Mouse (Mus musculus) heart, adult 8-10 months (tissue): ENCODE data around the gene Ssh3. TPM values are rescaled to one million over a fixed set of nuclear protein-coding genes. Genes with fewer than 3 reads are reported as not detected.

ENCODE experiments used
- DNase-seq: peaks from one replicate; pipeline ENCODE4 v3.0.0; 2022; ENCODE audit warnings: low spot score
- total RNA-seq, 4 experiments: library from RNA; stranded (reverse); gene quantifications; 2 replicates each; pipeline ENCODE4 v1.2.4; 2022

Gene Ssh3
- total RNA-seq: 10 to 100 TPM in 2 of 4 experiments, 1 to 10 TPM in 2; 6.1 to 11.4 (median 8.1) TPM

DNA sequence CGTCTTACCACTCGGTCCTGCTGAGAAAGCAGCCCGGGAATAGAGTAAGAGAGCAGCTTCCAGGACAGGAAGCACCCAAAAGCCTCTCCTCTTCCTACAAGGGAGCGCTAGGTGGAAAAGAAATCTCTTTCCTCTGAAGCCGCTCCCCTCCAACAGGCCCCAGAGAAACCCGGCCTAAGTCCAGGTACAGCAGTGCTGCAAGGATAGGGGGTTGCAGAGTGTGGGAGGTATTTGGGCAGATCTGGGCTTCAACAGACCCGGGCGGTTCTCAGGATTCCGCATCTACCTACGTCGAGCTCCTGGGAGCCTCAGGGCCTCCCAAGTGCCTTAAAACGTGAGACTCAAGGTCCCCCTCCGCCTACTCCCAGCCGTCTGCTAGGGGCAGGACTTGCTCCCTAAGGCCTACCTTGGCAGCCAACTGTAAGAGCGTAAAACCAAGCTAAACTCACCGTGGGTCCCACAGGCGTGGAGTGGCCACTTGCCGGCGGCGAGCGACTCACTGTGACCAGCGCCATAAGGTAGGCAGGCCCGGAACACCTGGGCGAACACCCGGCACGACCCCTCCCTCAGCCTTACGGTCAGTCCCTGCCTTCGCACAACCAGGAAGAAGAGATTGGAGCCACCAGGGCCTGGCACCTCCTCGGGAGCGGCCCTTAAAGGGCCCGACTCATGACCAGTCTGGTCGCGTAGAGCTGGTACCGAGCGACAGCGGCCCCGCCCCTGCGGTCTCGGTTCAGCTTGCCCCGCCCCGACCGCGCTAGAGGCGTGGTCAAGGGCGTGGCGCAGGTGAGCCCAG, at the start of gene Ssh3:
TSS of gene Ssh3 (minus strand) at position 615 of the 796 bp plus-strand sequence.
- peak; percentile 35 for DNase-seq

- no peak for DNase-seq
Measured at GRCm38 (mm10) chr19:4317181-4317580, 48.2 kb upstream of the Ssh3 start.

DNA sequence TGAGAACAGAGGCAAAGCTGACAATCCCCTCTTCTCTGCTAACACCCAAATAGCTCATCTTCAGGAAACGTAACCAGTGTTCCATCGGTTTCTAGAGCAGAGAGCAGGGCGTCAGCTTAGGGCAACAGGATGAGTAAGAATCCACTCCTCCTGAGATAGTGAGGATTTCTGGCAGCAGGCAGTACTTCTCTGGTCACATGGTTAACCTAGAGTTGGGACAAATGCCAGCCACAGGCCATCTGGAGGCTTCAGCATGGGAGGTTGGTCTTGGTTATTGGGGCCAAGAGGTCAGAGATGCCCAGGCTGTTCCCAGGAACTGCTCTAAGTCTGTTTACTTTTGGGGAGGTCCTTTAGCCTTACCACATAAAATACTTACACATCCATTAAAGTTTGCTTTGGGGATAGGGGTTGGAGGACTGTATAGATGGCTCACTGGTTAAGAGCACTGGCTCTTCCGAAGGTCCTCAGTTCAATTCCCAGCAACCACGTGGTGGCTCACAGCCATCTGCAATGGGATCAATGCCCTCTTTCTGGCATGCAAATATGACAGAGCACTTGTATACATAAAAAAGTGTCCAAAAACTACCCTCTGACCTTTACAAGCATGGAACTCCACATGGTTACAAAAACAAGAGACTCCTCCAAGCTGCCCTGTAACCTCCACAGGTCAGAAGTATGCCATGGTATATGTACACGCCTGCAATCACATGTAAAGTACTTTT, 46.4 kb upstream of the Ssh3 start:
- DNase-seq: no peak

DNA sequence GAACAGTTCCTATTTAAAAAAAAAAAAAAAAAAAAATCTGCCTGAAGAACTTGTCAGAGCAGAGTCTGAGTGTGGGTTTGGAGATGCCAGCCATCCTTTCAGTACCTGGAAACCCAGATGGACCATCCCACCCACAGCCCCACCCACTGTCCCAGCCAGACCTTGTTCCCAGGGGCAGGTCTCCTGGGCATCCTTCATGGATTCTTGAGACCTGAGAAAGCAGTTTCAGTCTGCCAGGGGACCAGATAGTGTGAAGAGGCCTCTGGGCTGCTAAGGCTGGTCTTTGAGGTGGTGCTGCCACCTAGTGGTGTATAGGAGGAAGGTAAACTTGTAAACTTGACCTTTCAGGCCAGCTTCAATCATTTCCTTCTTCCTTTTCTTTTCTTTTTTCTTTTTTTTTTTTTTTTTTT, 40.8 kb upstream of the Ssh3 start:
- no peak for DNase-seq

DNA sequence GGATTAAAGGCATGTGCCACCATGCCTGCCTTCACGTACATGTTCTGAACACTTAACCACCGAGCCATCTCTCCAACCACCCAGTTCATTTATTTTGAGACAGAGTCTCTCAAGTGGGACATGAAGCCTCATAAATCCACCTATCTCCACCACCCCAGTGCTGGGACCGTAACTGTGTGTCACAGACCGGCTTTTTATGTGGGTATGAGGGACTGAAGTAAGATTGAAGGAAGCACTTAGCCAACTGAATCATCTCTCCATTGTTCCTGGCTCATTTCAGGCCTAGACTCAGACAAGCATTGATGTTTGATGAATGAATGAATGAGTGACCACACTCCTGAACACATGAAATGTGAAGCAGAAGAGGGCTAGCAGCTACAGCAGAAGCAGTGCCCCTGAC, 40.3 kb upstream of the Ssh3 start:
- no peak for DNase-seq

GRCm38 (mm10) chr19:4306190-4306577, 37.2 kb upstream of the Ssh3 start, which contains the start of gene Grk2:
Gene Grk2, minus strand, starts transcription at chr19:4306222.
- DNase-seq: peak; percentile 71

DNA sequence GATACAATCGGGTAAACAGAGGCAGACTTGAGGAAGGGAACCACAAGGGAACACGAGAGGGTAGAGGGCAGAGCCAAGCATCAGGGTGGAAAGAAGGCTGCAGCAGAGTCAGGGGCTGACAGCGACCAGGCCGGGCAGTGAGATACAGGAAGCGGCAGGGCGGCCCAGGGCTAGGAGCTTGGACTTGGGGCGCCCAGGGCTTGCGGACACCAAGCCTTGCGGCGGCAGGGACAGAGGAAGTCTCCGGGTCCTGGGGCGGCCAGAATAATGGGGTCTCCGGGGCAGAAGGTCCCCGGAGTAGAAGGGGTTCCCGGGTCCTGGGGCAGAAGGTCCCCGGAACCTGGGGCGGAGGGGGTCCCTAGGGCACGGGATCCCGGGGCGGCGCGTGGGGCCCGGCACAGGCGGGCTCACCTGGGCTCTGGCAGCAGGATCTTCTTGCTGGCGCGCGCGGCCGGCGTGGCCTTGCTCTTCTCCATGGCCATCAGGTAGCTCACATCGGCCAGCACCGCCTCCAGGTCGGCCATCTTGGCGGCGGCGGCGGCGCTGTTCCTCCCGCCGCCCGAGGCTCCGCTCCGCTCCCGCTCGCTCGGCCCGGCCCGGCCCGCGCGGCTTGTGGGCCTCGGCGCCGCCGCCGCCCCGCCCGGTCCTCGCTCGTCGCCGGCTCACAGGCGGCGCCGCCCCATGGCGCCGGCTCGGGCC, 36.7 kb upstream of the Ssh3 start:
- no peak for DNase-seq

- no peak for DNase-seq
Measured at GRCm38 (mm10) chr19:4304871-4305321, 35.9 kb upstream of the Ssh3 start.

GRCm38 (mm10) chr19:4304251-4304821, 35.4 kb upstream of the Ssh3 start:
- DNase-seq: no peak

- no peak for DNase-seq
Measured at GRCm38 (mm10) chr19:4303640-4303995, 34.6 kb upstream of the Ssh3 start.

DNA sequence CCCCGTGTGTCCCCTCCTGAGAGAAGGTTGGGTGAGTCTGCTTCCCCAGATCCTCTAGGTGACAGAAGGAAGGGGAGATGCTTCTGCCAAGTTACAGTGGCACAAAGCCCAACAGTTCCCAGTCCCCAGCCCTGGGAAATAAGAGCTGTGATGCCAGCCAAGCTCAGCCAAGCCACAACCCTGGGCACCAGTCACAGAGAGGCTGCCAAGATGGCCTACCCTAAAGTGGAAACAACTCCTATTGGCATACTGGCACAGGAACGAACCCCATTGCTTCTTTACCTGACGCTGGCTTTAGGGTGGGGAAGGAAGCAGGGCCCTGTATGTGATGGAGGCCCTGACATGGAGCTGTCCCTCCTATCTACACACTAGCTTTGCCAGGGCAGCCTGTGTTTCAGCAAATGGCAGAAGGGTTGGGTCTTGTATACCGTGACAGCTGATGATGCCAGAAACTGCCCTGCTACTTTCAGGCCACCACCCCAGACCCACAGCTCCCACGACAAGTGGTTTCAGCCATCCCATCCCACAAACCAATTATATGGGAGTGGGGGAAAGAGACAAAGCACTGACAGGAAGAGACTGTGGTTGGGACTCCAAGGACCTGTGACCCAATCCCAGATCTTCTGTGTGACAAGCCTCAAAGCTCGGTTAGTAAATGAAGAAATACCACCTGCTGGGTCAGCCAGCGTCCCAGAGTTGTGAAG, 34.1 kb upstream of the Ssh3 start:
- no peak for DNase-seq

DNA sequence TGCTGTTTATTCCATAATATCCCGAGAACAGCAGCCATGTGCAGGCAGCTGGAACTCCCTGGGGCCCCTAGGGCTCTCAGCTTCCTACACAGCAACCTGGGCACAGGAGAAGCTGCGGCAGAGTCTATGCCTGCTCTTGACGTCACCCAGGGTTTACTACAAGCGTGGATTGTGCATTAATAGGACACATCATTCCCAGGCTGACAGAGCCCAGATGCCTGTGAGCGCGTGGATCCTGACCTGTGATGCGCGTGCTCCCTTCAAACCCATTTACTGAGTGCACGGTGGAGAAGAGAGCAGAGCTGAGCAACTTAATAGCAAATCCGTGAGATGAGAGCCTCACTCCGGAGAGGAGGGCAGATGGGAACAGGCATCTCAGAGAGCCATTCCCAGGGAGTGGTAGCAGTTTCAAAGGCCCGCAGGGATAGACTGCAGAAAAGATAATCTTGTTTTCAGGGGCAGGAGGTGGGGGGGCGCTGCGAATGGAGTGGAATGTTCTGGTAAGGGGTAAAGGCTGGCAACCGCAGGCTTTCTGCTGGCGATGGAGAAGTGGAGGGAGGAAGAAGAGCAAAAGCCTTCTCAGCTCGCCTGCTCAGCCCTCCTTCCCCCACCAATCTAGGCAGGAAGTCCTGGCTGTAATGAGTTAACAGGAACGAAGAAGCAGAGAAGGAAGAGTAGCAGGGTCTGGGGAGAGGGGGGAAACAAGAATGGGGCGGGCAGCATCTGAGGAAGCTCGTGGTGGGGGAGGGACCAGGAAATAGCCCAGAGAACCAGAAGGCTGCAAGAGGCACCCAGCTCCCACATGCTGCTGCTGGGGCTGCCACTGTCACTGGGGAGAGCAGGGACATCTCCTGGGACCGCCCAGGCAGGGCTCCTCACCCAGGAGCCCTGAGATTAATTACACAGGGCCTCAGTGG, 33.0 kb upstream of the Ssh3 start:
- no peak for DNase-seq

DNA sequence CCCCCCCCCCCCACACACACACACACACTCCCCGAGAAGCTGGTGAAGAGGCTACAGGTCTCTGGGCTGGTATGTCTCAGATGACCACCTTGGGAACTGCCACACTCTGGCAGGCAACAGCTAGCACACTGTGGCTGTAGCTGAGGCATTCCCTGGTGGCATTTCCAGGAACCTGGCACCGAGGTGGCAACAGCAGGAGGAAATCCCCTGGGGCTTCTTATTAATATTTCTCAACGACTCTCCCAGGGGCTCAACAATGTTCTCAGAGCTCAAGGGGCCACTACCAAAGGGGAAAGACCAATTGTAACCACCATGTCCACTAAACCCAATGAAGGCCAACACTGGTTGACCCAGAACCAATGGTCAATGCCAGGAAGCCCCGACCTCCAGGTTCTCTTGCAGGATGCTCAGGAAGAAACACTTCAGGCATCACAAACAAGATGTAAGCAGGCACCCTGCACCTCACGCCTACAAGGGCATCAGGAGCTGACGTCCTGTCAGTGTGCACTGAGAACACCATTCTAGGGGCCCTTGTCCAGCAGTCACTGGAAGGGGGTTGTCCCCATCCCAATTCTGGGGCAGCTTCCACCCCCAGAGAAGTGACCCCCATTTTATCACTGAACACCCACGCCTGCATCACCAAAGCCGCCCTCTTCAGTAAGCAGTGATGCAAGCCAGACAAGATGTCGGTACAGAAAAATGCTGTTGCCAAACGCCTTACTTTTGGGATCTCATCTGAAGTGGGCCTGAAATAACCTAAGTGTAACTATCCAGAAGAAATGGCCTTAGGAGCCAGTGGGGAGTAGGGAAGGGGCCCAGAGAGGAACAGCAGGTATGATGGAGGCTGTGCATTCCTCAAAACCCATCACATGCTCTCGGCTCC, 32.1 kb upstream of the Ssh3 start:
- DNase-seq: no peak

DNA sequence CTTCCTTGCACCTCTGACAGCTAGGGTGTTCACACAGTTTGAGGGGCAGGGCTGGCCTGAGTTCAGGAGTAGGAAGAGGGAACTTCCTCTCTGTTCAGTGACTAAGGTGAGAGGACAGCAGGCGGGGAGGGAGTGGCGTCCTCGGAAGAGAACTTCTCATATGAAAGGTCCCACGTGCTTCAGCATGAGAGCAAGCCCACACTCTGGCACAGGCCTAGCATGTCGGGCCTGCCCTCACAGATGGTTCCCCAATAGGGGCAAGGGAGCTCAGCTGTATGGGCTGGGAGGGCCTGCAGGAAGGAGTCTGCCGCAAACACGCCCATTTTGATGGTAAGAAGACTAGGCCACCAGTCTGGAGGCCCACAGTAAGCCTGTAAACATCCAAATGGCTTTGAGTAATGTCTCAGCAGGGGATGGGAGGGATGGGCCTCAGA, 31.3 kb upstream of the Ssh3 start:
- DNase-seq: no peak

DNA sequence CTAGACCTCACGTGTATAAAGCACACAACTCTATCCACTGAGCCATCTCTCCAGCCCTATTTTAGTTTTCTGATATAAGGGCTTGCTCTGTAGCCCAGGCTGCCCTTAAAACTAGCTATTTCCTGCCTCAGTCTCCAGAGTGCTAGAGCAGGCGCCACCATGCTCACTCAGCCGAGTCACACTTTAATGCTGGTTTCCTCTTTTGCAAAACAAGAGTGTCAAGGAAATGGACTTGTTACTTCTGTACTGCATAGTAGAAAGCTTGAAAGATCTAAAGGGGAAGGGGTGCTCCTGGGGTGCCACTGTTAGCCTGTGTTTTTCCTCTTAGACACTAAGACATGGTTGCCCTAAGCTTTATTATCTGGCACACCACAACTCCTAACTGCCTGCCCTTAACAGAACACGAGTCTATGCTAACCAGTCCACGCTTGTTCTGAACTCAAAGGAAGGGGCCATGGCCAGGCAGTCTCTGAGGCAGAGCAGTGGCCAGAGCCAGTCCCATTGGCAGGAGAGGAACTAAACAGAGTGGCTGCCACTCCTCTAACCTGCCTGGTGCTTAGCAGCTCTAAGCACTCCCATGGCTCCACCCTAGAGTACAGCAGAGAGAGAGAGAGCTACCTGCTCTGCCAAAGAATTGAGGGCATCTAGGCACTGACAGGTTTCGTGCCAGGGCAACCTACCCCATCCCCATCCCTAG, 30.7 kb upstream of the Ssh3 start:
- DNase-seq: no peak

DNA sequence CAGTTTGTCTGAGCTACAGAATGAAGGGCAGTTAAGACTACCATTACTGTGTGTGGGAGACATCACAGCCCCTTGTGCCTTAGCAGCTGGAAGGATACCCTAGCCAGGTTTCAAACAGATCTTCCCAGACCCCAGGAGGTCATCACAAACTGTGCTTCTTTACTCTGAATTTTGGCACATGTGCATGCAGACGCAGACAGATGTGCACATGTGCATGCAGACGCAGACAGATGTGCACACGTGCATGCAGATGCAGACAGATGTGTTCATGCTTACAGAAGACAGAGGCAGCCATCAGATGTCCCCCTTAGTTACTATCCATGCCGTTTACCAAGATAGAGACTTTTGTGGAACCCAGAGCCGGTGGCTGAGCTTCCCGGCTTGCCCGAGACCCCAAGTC, 30.1 kb upstream of the Ssh3 start:
- DNase-seq: no peak

- no peak for DNase-seq
Measured at GRCm38 (mm10) chr19:4298322-4299121, 29.5 kb upstream of the Ssh3 start.

- no peak for DNase-seq
Measured at GRCm38 (mm10) chr19:4297851-4298250, 28.9 kb upstream of the Ssh3 start.
